Mouse (Mus musculus) embryonic stem cell, embryonic (primary cell): ENCODE data around the gene Tecpr2.

Experiments used
- CTCF ChIA-PET, 4 experiments: fragments of 300-600 bp in 2 of 4; fragments of 350-600 bp in 2 of 4; sonication (Branson Sonifier 250); formaldehyde crosslinking; loops; one replicate each; lab custom pipeline; 2022; ENCODE audit warnings: inconsistent platforms in 2 of 4; lab: Charles Lee
- POLR2A ChIA-PET, 4 experiments: fragments of 300-600 bp in 2 of 4; fragments of 350-600 bp in 2 of 4; sonication (Branson Sonifier 250); formaldehyde crosslinking; loops; one replicate each; lab custom pipeline; 2022; ENCODE audit warnings: antibody characterized with exemption in 4 of 4, inconsistent platforms in 1 of 4; lab: Charles Lee

Gene Tecpr2

GRCm38 (mm10) chr12:111018068-111018467 is 129.0 kb downstream of the Tecpr2 start:
- CTCF ChIA-PET: no interaction called here
- POLR2A ChIA-PET: interaction anchor here in 3 of 4 experiments (0.6 to 1.3 kb wide), 7 partner anchors 11 to 341 kb away, joined by 3 to 6 read pairs (median 3); partner anchors contain the start of gene Rcor1 (in 1 of the 3)

- ChIA-PET POLR2A (interaction anchor here in 2 of 4 experiments (0.5 to 1.3 kb wide), 3 partner anchors 8 to 16 kb away, joined by 3 to 6 read pairs (median 3); no protein-coding TSS in a partner anchor), CTCF (no interaction called here)
These were observed 130.0 kb downstream of the Tecpr2 start for GRCm38 (mm10) chr12:111019086-111019485.

GRCm38 (mm10) chr12:111021138-111021537 is 132.1 kb downstream of the Tecpr2 start:
- POLR2A ChIA-PET: interaction anchor here in 3 of 4 experiments (0.9 to 4.1 kb wide), 4 partner anchors 12 to 54 kb away, joined by 3 to 19 read pairs (median 4); partner anchors contain the start of gene Rcor1 (in 1 of the 3)

GRCm38 (mm10) chr12:111021577-111021976 is 132.5 kb downstream of the Tecpr2 start:
- ChIA-PET CTCF (interaction anchor here in 3 of 4 experiments (0.6 to 0.7 kb wide), 4 partner anchors 222 to 536 kb away, joined by 3 to 17 read pairs (median 4); no protein-coding TSS in a partner anchor), POLR2A (interaction anchor here in 3 of 4 experiments (0.7 to 4.1 kb wide), 7 partner anchors 13 to 285 kb away, joined by 3 to 19 read pairs (median 4); partner anchors contain the start of gene Rcor1 (in 1 of the 3))

More at GRCm38 (mm10) chr12:111021138-111021537, 132.1 kb downstream of the Tecpr2 start:
- CTCF ChIA-PET: interaction anchor here in 2 of 4 experiments (0.6 to 0.7 kb wide), 2 partner anchors 81 to 222 kb away, joined by 6 to 17 read pairs; no protein-coding TSS in a partner anchor
